Mouse (Mus musculus) intestine, postnatal 0 days (tissue): ENCODE measurements around the gene 4921504E06Rik. TPM values are rescaled to one million over a fixed set of nuclear protein-coding genes. Genes with fewer than 3 reads are reported as not detected.

Experiments
- ATAC-seq: fragments of 200-750 bp; cut with Nextera tagmentation; 2 replicates; pipeline ENCODE4 v1.8.0; 2017; ENCODE audit warnings: mild to moderate bottlenecking, moderate TSS enrichment, moderate library complexity
- H3K27ac ChIP-seq: fragments of 300-500 bp; sonication (generic); 2 replicates; pipeline ENCODE4 v1.5.1; 2014; ENCODE audit warnings: mild to moderate bottlenecking, low read depth, low read length, moderate library complexity
- H3K27me3 ChIP-seq: fragments of 300-500 bp; sonication (generic); replicated peaks from 2 replicates; pipeline ENCODE4 v1.6.1; 2014; ENCODE audit warnings: low read length, mixed read lengths; ENCODE audit not compliant: control insufficient read depth, insufficient read depth
- H3K36me3 ChIP-seq: fragments of 300-500 bp; sonication (generic); 2 replicates; pipeline ENCODE4 v1.6.1; 2014; ENCODE audit warnings: mild to moderate bottlenecking, moderate library complexity; ENCODE audit not compliant: control insufficient read depth, insufficient read depth
- H3K4me1 ChIP-seq: fragments of 300-500 bp; sonication (generic); replicated peaks from 2 replicates; pipeline ENCODE4 v1.6.1; 2014; ENCODE audit warnings: antibody characterized with exemption, low read length, mixed read lengths; ENCODE audit not compliant: control insufficient read depth, insufficient read depth
- H3K4me2 ChIP-seq: fragments of 300-500 bp; sonication (generic); replicated peaks from 2 replicates; pipeline ENCODE4 v1.6.1; 2014; ENCODE audit warnings: low read depth, mild to moderate bottlenecking, moderate library complexity
- H3K4me3 ChIP-seq: fragments of 300-500 bp; sonication (generic); 2 replicates; pipeline ENCODE4 v1.5.1; 2014; ENCODE audit warnings: low read depth, low read length
- H3K9ac ChIP-seq: fragments of 300-500 bp; sonication (generic); 2 replicates; pipeline ENCODE4 v1.6.1; 2014; ENCODE audit warnings: mild to moderate bottlenecking, low read depth, low read length
- H3K9me3 ChIP-seq: fragments of 300-500 bp; sonication (generic); 2 replicates; pipeline ENCODE4 v1.6.1; 2016; ENCODE audit warnings: mixed run types; ENCODE audit not compliant: control insufficient read depth
- CTCF ChIP-seq: sonication (generic); IDR thresholded peaks from 2 replicates; pipeline ENCODE4 v1.5.1; 2016; ENCODE audit warnings: low read depth, mild to moderate bottlenecking, control low read depth, antibody characterized with exemption, moderate library complexity
- WGBS: fragments of 180-500 bp; shearing (Covaris S2); extraction: QIAGEN DNeasy Blood & Tissue Kit; methylation state at CpG from one replicate; pipeline ENCODE4 v1.1.7; 2014; 5-methylcytosine and 5-hydroxymethylcytosine counted together
- polyA plus RNA-seq: library from polyadenylated mRNA; unstranded; fragments of >200 nt; fragmentation: Nextera tagmentation; extraction: Ambion mirVana; gene quantifications from 2 replicates; pipeline ENCODE4 v1.2.1, GENCODE M21; 2015

4921504E06Rik gene
- polyA plus RNA-seq, 1 experiment from 2014 or later, result not detected

DNA sequence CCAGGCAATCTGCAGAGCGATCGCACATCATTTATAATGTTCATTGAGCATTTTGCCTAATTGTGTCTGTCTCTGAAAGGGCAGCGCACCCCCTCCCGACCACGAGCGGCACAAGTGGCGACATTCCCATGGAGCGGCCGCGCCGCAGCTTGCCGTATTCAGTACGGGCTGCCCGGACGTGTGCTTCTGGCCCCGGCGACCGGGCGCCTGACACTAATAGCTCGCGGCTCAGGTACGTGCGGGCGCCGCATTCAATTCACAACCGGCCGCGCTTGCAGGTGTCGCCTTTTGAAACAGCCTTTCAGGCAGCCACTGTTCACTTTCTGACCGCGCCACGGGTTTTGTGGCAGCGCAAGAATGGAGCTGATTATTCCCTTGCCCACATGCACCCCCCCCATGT, 123.0 kb downstream of the 4921504E06Rik start:
- under 1% methylated on average over 33 of the region's 33 CpGs for WGBS
- peaks cover 61% of the 10 kb centered on the region for H3K27me3 ChIP-seq
- no peak for TF ChIP-seq CTCF
- H3K4me3 ChIP-seq, result no peak overlapping the region
- no peaks in the 10 kb centered on the region for H3K9me3 ChIP-seq
- no peaks in the 10 kb centered on the region for H3K36me3 ChIP-seq
- H3K27ac ChIP-seq, result no peak overlapping the region
- ATAC-seq, result no peak
- H3K9ac ChIP-seq, result no peak overlapping the region
- no peak overlapping the region for H3K4me2 ChIP-seq
- no peaks in the 10 kb centered on the region for H3K4me1 ChIP-seq

DNA sequence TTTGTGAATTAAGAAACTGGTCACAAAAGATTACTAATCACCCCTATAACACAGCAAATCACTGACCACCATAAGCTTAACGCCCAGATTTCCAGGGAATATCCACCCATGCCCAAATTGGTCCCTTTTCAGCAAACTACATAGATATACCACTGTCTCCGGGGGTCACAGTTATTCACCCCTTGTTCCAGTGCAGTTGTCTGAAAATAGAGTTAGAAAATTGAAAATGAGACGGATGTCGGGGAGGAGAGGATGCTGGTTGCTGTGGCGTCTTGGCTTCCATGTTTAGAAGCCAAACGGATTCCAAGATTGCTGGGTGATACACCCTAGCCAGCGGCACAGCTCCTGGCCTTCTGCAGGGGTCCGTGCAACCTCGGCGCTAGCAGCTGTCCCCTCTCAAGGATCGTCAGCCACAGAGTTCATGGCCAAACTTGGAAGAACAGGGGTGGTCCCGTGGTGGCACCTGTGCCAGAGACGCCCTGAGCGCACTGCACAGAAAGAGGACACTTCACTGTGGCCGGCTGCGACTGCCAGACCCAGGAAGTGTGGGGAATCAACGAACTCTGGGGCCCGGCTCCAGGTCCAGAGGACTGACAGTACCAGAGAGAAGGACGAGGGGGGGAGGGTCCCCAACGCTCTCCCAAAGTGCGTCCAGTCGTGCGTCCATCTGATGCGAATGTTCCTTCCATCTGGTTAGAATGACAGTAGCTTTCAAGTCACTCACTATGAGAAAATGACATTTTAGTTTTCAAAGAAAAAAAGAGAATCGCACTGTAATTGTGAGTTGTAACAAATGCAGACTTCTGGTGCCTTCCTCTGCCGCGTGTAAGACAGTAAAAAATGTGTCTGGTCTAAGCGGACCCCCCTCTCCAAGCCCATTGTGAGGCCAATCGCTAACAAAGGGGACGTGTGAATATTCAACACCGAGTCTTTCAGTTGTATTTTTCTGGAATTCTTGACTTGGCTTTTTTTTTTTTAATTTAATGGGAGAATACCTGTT, 123.7 kb downstream of the 4921504E06Rik start:
- Histone ChIP-seq H3K4me3 (no peak overlapping the region), H3K9ac (no peak overlapping the region), H3K9me3 (no peaks in the 10 kb centered on the region), H3K36me3 (no peaks in the 10 kb centered on the region), H3K4me1 (no peaks in the 10 kb centered on the region), H3K27me3 (peaks cover 61% of the 10 kb centered on the region), H3K4me2 (no peak overlapping the region), H3K27ac (no peak overlapping the region)
- no peak for ATAC-seq
- 7% methylated on average over 31 of the region's 31 CpGs for WGBS
- TF ChIP-seq CTCF, result no peak

DNA sequence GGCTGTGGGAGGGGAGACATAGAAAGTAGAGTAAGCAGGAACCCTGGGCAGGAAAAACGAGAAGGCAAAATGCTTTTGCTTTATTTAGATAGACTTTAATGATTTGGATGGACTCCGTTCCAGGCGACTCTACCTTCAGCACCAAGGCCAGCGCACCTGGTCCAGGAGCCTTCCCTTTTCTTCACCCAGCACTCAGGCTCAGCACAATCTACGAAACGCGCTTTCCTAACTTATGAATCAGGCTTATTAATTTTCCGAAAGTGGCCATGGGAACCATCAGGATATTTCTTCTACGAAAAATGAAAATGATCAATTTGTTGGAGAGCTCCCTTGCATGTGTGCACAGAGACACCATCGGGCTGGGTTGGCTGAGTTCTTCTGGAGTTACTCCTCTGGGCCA, 124.7 kb downstream of the 4921504E06Rik start:
- Histone ChIP-seq H3K4me2 (no peak overlapping the region), H3K9me3 (no peaks in the 10 kb centered on the region), H3K27ac (no peak overlapping the region), H3K27me3 (peaks cover 61% of the 10 kb centered on the region), H3K4me1 (no peaks in the 10 kb centered on the region), H3K36me3 (no peaks in the 10 kb centered on the region), H3K9ac (no peak overlapping the region), H3K4me3 (no peak overlapping the region)
- 5% methylated on average over 10 of the region's 10 CpGs for WGBS
- TF ChIP-seq CTCF, result no peak
- no peak for ATAC-seq

DNA sequence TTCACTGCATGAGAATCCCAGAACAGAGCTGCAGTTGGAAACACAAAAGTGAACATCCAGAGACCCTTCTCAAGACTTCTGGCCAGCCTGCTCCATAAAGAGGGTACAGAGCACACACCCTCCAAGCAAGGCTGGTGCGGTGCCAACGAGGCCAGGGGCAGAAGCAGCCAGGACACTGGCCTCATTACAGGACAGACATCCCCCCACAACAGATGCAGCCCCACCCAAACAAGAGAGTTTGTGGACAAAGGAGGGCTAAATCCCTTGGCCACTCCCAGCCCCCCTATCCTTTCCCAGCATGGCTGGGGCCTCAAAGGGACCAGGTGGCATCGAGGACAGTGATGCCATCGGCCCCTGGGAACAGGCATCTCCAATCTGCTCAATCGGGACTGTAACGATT, 130.6 kb downstream of the 4921504E06Rik start:
- Histone ChIP-seq H3K4me3 (no peak overlapping the region), H3K27me3 (peaks cover 10% of the 10 kb centered on the region; the same call in 1 of the 2 replicates), H3K9me3 (no peaks in the 10 kb centered on the region), H3K4me1 (no peaks in the 10 kb centered on the region), H3K36me3 (no peaks in the 10 kb centered on the region), H3K9ac (no peak overlapping the region), H3K4me2 (no peak overlapping the region), H3K27ac (no peak overlapping the region)
- TF ChIP-seq CTCF, result no peak
- WGBS, result 75% methylated on average over 6 of the region's 6 CpGs
- ATAC-seq, result no peak

DNA sequence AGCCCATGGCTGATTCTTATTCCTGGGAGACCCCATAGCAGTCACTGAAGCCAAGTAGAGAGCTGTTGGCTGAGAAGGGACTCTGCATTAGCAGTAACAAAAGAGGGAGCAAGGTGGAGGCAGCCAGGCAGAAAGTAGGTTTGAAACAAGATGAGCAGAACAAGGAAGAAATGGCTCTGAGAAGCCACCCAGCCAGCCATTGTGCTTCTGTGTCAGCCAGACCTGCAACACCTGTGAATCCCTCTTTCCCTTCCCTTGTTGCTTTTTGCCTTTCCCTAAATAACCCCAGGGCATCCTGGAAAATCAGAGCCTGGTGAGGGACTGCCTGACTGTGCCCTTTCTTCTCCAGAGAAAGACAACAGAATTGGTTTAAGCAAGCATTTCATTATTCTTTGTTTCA, 131.5 kb downstream of the 4921504E06Rik start:
- no peaks in the 10 kb centered on the region for H3K9me3 ChIP-seq
- peaks cover 4% of the 10 kb centered on the region; the same call in 1 of the 2 replicates for H3K27me3 ChIP-seq
- H3K27ac ChIP-seq, result no peak overlapping the region
- H3K36me3 ChIP-seq, result no peaks in the 10 kb centered on the region
- H3K4me2 ChIP-seq, result no peak overlapping the region
- TF ChIP-seq CTCF, result no peak
- no peak overlapping the region for H3K4me3 ChIP-seq
- H3K9ac ChIP-seq, result no peak overlapping the region
- no peak for ATAC-seq
- no peaks in the 10 kb centered on the region for H3K4me1 ChIP-seq

DNA sequence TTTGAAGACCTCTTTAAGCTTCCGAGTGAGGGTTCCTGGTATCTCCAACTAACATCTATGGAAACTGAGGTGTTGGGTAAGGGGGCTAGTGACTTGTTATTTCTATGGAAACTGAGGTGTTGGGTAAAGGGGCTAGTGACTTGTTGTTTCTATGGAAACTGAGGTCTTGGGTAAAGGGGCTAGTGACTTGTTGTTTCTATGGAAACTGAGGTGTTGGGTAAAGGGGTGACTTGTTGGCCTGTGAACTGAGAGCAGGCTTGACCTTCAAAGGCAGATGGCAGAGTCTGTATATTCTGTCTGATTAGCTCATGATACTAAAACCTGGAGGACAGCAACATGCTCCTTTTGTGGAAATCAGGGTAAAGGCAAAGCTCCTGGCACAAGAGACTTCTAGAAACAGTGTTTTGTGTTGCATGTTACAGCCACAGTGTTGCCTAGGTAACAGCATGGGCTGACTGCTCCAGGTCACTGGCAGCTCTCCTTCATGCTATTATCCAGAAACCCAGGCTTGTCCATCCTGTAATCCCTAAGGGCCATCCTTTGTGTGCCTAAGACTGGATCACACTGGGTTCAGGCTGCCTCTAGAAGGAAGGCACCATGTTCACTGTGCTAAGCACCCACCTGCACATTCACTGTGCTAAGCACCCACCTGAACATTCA, 133.9 kb downstream of the 4921504E06Rik start:
- no peak overlapping the region for H3K9ac ChIP-seq
- WGBS, result 74% methylated on average over 1 of the region's 1 CpGs
- no peaks in the 10 kb centered on the region for H3K36me3 ChIP-seq
- H3K4me1 ChIP-seq, result no peaks in the 10 kb centered on the region
- H3K27me3 ChIP-seq, result no peaks in the 10 kb centered on the region
- no peak for TF ChIP-seq CTCF
- H3K4me3 ChIP-seq, result no peak overlapping the region
- no peak overlapping the region for H3K27ac ChIP-seq
- no peak for ATAC-seq
- H3K4me2 ChIP-seq, result no peak overlapping the region
- no peaks in the 10 kb centered on the region for H3K9me3 ChIP-seq
